Mouse (Mus musculus) CH12.LX (cell line): ENCODE measurements around the gene Clstn1. TPM values are rescaled to one million over a fixed set of nuclear protein-coding genes. Genes with fewer than 3 reads are reported as not detected.

Experiments
- DNase-seq: peaks from one replicate; pipeline ENCODE4 v3.0.0-alpha.2; 2013; ENCODE audit errors: extremely low read depth
- H3K27ac ChIP-seq: 2 replicates; pipeline ENCODE4 v1.5.1; 2012; ENCODE audit warnings: low read depth, mild to moderate bottlenecking, control low read depth, moderate library complexity; ENCODE audit not compliant: insufficient read depth
- H3K27me3 ChIP-seq: replicated peaks from 2 replicates; pipeline ENCODE3; 2012; ENCODE audit warnings: inconsistent platforms
- H3K36me3 ChIP-seq, 2 experiments: replicated peaks in 1 of 2; 2 replicates each; pipeline versions ENCODE3 to v1.6.1; 2012; ENCODE audit warnings: inconsistent platforms in 1 of 2, low read length in 1 of 2, mild to moderate bottlenecking in 1 of 2, mixed read lengths in 1 of 2, moderate library complexity in 1 of 2; ENCODE audit not compliant: control insufficient read depth in 1 of 2, insufficient read depth in 1 of 2
- H3K4me1 ChIP-seq, 2 experiments: 2 replicates each; pipeline ENCODE4 v1.6.1; 2012; ENCODE audit warnings: inconsistent platforms in 1 of 2, moderate library complexity in 1 of 2; ENCODE audit not compliant: insufficient read depth in 2 of 2, control insufficient read depth in 1 of 2
- H3K4me2 ChIP-seq: 2 replicates; pipeline ENCODE4 v1.6.1; 2012; ENCODE audit warnings: low read depth, mild to moderate bottlenecking, control low read depth; ENCODE audit not compliant: poor library complexity, insufficient read depth, severe bottlenecking
- H3K4me3 ChIP-seq, 3 experiments: fragments of 150-350 bp in 1 of 3; sonication (generic) in 1 of 3; replicated peaks in 1 of 3; 2 replicates each; pipeline versions ENCODE3 to v1.5.1; 2011 to 2012; ENCODE audit warnings: low read depth in 2 of 3, low read length in 2 of 3, mild to moderate bottlenecking in 2 of 3, moderate library complexity in 2 of 3, control low read depth in 1 of 3, improper control_type of control experiment in 1 of 3, inconsistent platforms in 1 of 3, mixed read lengths in 1 of 3; ENCODE audit not compliant: poor library complexity in 1 of 3
- H3K79me2 ChIP-seq: replicated peaks from 2 replicates; pipeline ENCODE4 v1.6.1; 2012; ENCODE audit warnings: mild to moderate bottlenecking, moderate library complexity; ENCODE audit not compliant: control insufficient read depth, poor library complexity, insufficient read depth, severe bottlenecking; ENCODE audit errors: extremely low read depth
- H3K9ac ChIP-seq: 2 replicates; pipeline ENCODE4 v1.6.1; 2012; ENCODE audit warnings: low read depth, mild to moderate bottlenecking, control low read depth, moderate library complexity; ENCODE audit not compliant: insufficient read depth
- H3K9me3 ChIP-seq: replicated peaks from 2 replicates; pipeline ENCODE3; 2012; ENCODE audit warnings: low read length, inconsistent platforms, mixed read lengths
- BHLHE40 ChIP-seq: IDR thresholded peaks from 2 replicates; pipeline ENCODE4 v1.6.1; 2011; ENCODE audit warnings: mild to moderate bottlenecking, low read depth, low read length, improper control_type of control experiment
- CHD1 ChIP-seq: IDR thresholded peaks from 2 replicates; pipeline ENCODE4 v1.6.1; 2012; ENCODE audit warnings: low read depth, low read length, improper control_type of control experiment, inconsistent platforms
- CHD2 ChIP-seq: IDR thresholded peaks from 2 replicates; pipeline ENCODE4 v1.6.1; 2011; ENCODE audit warnings: low read length, improper control_type of control experiment
- CTCF ChIP-seq, 2 experiments: IDR thresholded peaks in 1 of 2; conservative IDR thresholded peaks in 1 of 2; 2 replicates each; pipeline ENCODE4 v1.5.1; 2011 to 2012; ENCODE audit warnings: low read depth in 2 of 2, low read length in 2 of 2, improper control_type of control experiment in 1 of 2, inconsistent platforms in 1 of 2, mild to moderate bottlenecking in 1 of 2, moderate library complexity in 1 of 2
- E2F4 ChIP-seq: IDR thresholded peaks from 2 replicates; pipeline ENCODE4 v1.6.1; 2011; ENCODE audit warnings: low read depth, low read length, improper control_type of control experiment; ENCODE audit not compliant: insufficient replicate concordance
- ELF1 ChIP-seq: IDR thresholded peaks from 2 replicates; pipeline ENCODE4 v1.6.1; 2014; ENCODE audit warnings: low read depth, mild to moderate bottlenecking, inconsistent platforms, low read length, improper control_type of control experiment
- EP300 ChIP-seq: IDR thresholded peaks from 2 replicates; pipeline ENCODE4 v1.6.1; 2011; ENCODE audit warnings: low read length, improper control_type of control experiment
- HCFC1 ChIP-seq: IDR thresholded peaks from 2 replicates; pipeline ENCODE4 v1.6.1; 2012; ENCODE audit warnings: low read depth, mild to moderate bottlenecking, inconsistent platforms, low read length, improper control_type of control experiment
- JUN ChIP-seq: IDR thresholded peaks from 2 replicates; pipeline ENCODE4 v1.6.1; 2011; ENCODE audit warnings: low read depth, mild to moderate bottlenecking, low read length, improper control_type of control experiment, moderate library complexity; ENCODE audit not compliant: insufficient read depth
- JUND ChIP-seq: conservative IDR thresholded peaks from 2 replicates; pipeline ENCODE4 v1.6.1; 2011; ENCODE audit warnings: low read depth, low read length, improper control_type of control experiment
- MAZ ChIP-seq: IDR thresholded peaks from 2 replicates; pipeline ENCODE4 v1.6.1; 2012; ENCODE audit warnings: low read depth, mild to moderate bottlenecking, inconsistent platforms, low read length, improper control_type of control experiment, moderate library complexity
- MEF2A ChIP-seq: IDR thresholded peaks from 2 replicates; pipeline ENCODE4 v1.6.1; 2014; ENCODE audit warnings: low read depth, mild to moderate bottlenecking, inconsistent platforms, low read length, improper control_type of control experiment, borderline replicate concordance
- MXI1 ChIP-seq: IDR thresholded peaks from 2 replicates; pipeline ENCODE4 v1.6.1; 2011; ENCODE audit warnings: mild to moderate bottlenecking, low read depth, low read length, improper control_type of control experiment
- MYC ChIP-seq: IDR thresholded peaks from 2 replicates; pipeline ENCODE4 v1.6.1; 2011; ENCODE audit warnings: low read depth, mild to moderate bottlenecking, improper control_type of control experiment, low read length
- NELFE ChIP-seq: IDR thresholded peaks from 2 replicates; pipeline ENCODE4 v1.6.1; 2011; ENCODE audit warnings: low read depth, low read length, improper control_type of control experiment
- POLR2A ChIP-seq: IDR thresholded peaks from 2 replicates; pipeline ENCODE4 v1.6.1; 2011; ENCODE audit warnings: low read depth, mild to moderate bottlenecking, improper control_type of control experiment, low read length
- POLR2AphosphoS2 ChIP-seq: IDR thresholded peaks from 2 replicates; pipeline ENCODE4 v1.6.1; 2011; ENCODE audit warnings: low read depth, low read length, improper control_type of control experiment
- RAD21 ChIP-seq: IDR thresholded peaks from 2 replicates; pipeline ENCODE4 v1.6.1; 2011; ENCODE audit warnings: low read depth, mild to moderate bottlenecking, low read length, improper control_type of control experiment, moderate library complexity
- RCOR1 ChIP-seq: conservative IDR thresholded peaks from 2 replicates; pipeline ENCODE4 v1.6.1; 2012; ENCODE audit warnings: low read depth, mild to moderate bottlenecking, inconsistent platforms, low read length, improper control_type of control experiment
- SMC3 ChIP-seq: IDR thresholded peaks from 2 replicates; pipeline ENCODE4 v1.6.1; 2011; ENCODE audit warnings: low read depth, low read length, improper control_type of control experiment
- TBP ChIP-seq: conservative IDR thresholded peaks from 2 replicates; pipeline ENCODE4 v1.6.1; 2011; ENCODE audit warnings: low read depth, low read length, improper control_type of control experiment
- TCF12 ChIP-seq: IDR thresholded peaks from 2 replicates; pipeline ENCODE4 v1.6.1; 2014; ENCODE audit warnings: low read depth, mild to moderate bottlenecking, inconsistent platforms, low read length, improper control_type of control experiment
- USF1 ChIP-seq: IDR thresholded peaks from 2 replicates; pipeline ENCODE4 v1.6.1; 2014; ENCODE audit warnings: low read depth, mild to moderate bottlenecking, inconsistent platforms, low read length, improper control_type of control experiment
- USF2 ChIP-seq: conservative IDR thresholded peaks from 2 replicates; pipeline ENCODE4 v1.6.1; 2011; ENCODE audit warnings: low read depth, low read length, improper control_type of control experiment
- ZC3H11A ChIP-seq: IDR thresholded peaks from 2 replicates; pipeline ENCODE4 v1.6.1; 2012; ENCODE audit warnings: low read depth, mild to moderate bottlenecking, inconsistent platforms, low read length, improper control_type of control experiment
- ZMIZ1 ChIP-seq: IDR thresholded peaks from 2 replicates; pipeline ENCODE4 v1.6.1; 2012; ENCODE audit warnings: low read depth, mild to moderate bottlenecking, inconsistent platforms, low read length, improper control_type of control experiment
- ZNF384 ChIP-seq: IDR thresholded peaks from 2 replicates; pipeline ENCODE4 v1.6.1; 2012; ENCODE audit warnings: low read depth, low read length, improper control_type of control experiment, inconsistent platforms
- dilution Hi-C: fragments of 300-500 bp; cut with MboI; formaldehyde crosslinking; loops from 2 replicates; pipeline ENCODE4 v1.14.3; 2020; ENCODE audit warnings: low sequenced_read_pairs; ENCODE audit not compliant: extremely low pct_unique_long_range_greater_than_20kb, extremely low pct_ligation_motif_present
- in situ Hi-C: fragments of 300-500 bp; cut with MboI; formaldehyde crosslinking; loops from 3 replicates; pipeline ENCODE4 v1.14.3; 2019; ENCODE audit warnings: low sequenced_read_pairs, low pct_ligation_motif_present, low pct_unique_long_range_greater_than_20kb, mixed read lengths
- polyA plus RNA-seq: library from polyadenylated mRNA; unstranded; fragments of >175 nt; gene quantifications from 2 replicates; pipeline ENCODE4 v1.2.1, GENCODE M21; 2012; ENCODE audit warnings: low read depth; ENCODE audit not compliant: insufficient read length
- total RNA-seq, 2 experiments: library from RNA; depleted of rRNA; stranded (reverse); fragments of 300-350 nt in 1 of 2; fragments of >200 nt in 1 of 2; gene quantifications; 2 replicates each; pipeline ENCODE4 v1.2.3; 2012 to 2014

Gene Clstn1
- total and polyA plus RNA-seq, 3 experiments, result 26.4 to 53.1 (median 35.2) TPM

- H3K9ac ChIP-seq, result no peak overlapping the region
- no peak overlapping the region for H3K27ac ChIP-seq
- in situ Hi-C loops (no loop called here), dilution Hi-C loops (no loop called here)
- H3K4me3 ChIP-seq, result no peak overlapping the region
- no peaks in the 10 kb centered on the region for H3K36me3 ChIP-seq
- H3K4me1 ChIP-seq, result peaks cover 9 to 23% of the 10 kb centered on the region in 2 experiments
- no peak for TF ChIP-seq HCFC1
- no peak for TF ChIP-seq USF1
- no peak for TF ChIP-seq EP300
- TF ChIP-seq ZC3H11A, result no peak
- no peak for TF ChIP-seq ELF1
- TF ChIP-seq CHD1, result no peak
- TF ChIP-seq E2F4, result no peak
- no peak for TF ChIP-seq POLR2AphosphoS2
- no peak for TF ChIP-seq TCF12
- no peak for TF ChIP-seq ZNF384
- TF ChIP-seq RCOR1, result no peak
- no peak for TF ChIP-seq CHD2
- TF ChIP-seq USF2, result no peak
- no peak for TF ChIP-seq SMC3
- no peak for TF ChIP-seq RAD21
- TF ChIP-seq MXI1, result no peak
- TF ChIP-seq NELFE, result no peak
- no peak for TF ChIP-seq BHLHE40
- no peak for TF ChIP-seq CTCF (conservative IDR thresholded peaks at IDR 0.05 in 1 of 2, IDR thresholded peaks at IDR 0.05 in 1 of 2; ENCODE audit: low read depth in 2 of 2, low read length in 2 of 2)
- no peak for TF ChIP-seq JUND
- no peaks in the 10 kb centered on the region for H3K79me2 ChIP-seq
- DNase-seq, result no peak
- no peak overlapping the region for H3K4me2 ChIP-seq
- no peaks in the 10 kb centered on the region for H3K9me3 ChIP-seq
- no peaks in the 10 kb centered on the region for H3K27me3 ChIP-seq
Observed at GRCm38 (mm10) chr4:149557905-149558304, 28.4 kb upstream of the Clstn1 start.

DNA sequence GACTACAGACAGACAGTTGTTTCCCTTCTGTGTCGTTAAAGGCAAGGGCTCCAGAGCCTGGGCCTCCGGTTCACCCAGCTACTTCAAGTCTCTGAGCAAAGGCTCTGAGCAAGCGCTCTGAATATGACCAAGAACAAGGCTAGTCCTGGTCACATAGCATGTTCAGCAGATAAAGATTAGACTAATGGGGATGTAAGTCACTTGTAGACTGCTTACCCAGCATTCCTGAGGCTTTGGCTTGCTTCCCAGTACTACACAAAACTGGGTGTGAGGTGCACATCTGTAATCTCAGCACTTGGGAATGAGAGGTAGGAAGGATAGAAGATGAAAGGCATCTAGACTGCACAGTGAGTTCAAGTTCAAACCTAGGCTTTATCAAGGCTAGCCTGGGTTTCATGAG lies 27.9 kb upstream of the Clstn1 start:
- Histone ChIP-seq H3K9me3 (no peaks in the 10 kb centered on the region), H3K9ac (no peak overlapping the region), H3K4me3 (no peak overlapping the region), H3K27ac (no peak overlapping the region), H3K36me3 (no peaks in the 10 kb centered on the region), H3K4me2 (no peak overlapping the region), H3K4me1 (peaks cover 9 to 23% of the 10 kb centered on the region in 2 experiments), H3K27me3 (no peaks in the 10 kb centered on the region), H3K79me2 (no peaks in the 10 kb centered on the region)
- in situ Hi-C loops, result no loop called here
- dilution Hi-C loops, result no loop called here
- no peak for DNase-seq
- no peak for TF ChIP-seq MEF2A
- no peak for TF ChIP-seq ZNF384
- TF ChIP-seq JUN, result no peak
- no peak for TF ChIP-seq POLR2A
- no peak for TF ChIP-seq TBP
- no peak for TF ChIP-seq JUND
- TF ChIP-seq SMC3, result no peak
- no peak for TF ChIP-seq ZMIZ1
- no peak for TF ChIP-seq RCOR1
- TF ChIP-seq MYC, result no peak
- TF ChIP-seq MAZ, result no peak
